ENCODE assay signal across 10 mouse cellular contexts in the genomic region with DNA sequence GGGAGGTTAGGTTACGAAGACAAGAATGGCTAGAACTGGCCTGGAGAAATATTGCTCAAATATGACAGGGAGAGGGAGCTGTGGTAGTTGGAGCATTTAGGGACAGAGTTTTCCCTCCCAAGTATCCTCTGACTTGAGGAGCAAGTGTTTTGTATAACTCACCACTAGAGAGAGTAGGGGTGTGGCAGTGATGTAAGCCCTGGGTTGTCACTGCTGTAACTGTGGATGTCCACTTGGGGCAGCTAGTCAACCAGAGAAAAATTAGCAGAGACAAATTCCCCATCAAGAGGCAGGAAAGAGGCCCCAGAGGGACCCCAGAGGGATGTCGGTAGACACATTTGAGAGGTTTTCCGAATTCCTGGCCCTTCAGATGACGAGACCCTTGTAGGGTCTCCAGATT. TPM values are rescaled to one million over a fixed set of nuclear protein-coding genes. Genes with fewer than 3 reads are reported as not detected.
DNase-seq lines count a peak whose midpoint lies in the region; ATAC-seq and TF ChIP-seq lines count a peak whose summit lies in the region.
"Had no signal": no experiment of that assay in that cellular context is flagged by ENCODE, and none has a peak within 500 bp of the region (broad histone marks: within the 10 kb centered on the region; RNA-seq: fewer than 3 reads in every experiment).

No protein-coding gene starts in this region.

- no peak for TF ChIP-seq POLR2A in MEL (IDR thresholded peaks at IDR 0.05; ENCODE audit: control insufficient read depth in 1 of 2, insufficient read depth in 1 of 2, low read depth in 1 of 2, low read length in 2 of 2, poor library complexity in 1 of 2)

- peak; percentile 98 for ATAC-seq in frontal cortex, adult (ENCODE audit: low TSS enrichment)

- peak; percentile 51 for TF ChIP-seq RAD21 in MEL (IDR thresholded peaks at IDR 0.05; ENCODE audit: low read depth, low read length)

- no peak overlapping the region for H3K9ac ChIP-seq in MEL (ENCODE audit: control insufficient read depth, low read depth, low read length, poor library complexity, severe bottlenecking)
- H3K9ac ChIP-seq: embryonic facial prominence, embryonic 12.5 days; lung, embryonic 15.5 days had no signal

- H3K79me2 ChIP-seq in MEL (ENCODE audit: control insufficient read depth, insufficient read depth, low read length, poor library complexity): no peaks in the 10 kb centered on the region

- DNase-seq in frontal cortex, postnatal 10 days (ENCODE audit: low spot score in 2 of 2): no peak
- DNase-seq in 3134 (ENCODE audit: extremely low read depth, insufficient read length, low spot score) (peak; percentile 57), MEL (ENCODE audit: low read depth, low spot score) (peak; percentile 90)
- peak; percentile 62 for DNase-seq in gastrocnemius, postnatal 14 days
- peak; percentile 55 to 63 for DNase-seq in layer of hippocampus, adult 8-10 months (ENCODE audit: low spot score in 2 of 2)
- peak; percentile 49 for DNase-seq in naive thymus-derived CD4-positive, alpha-beta T cell, adult 2 months (ENCODE audit: low read depth)
- DNase-seq in spleen, adult 18-20 months: no peak

- H3K4me3 ChIP-seq in MEL (ENCODE audit: control insufficient read depth in 1 of 2, insufficient read depth in 1 of 2, low read depth in 2 of 2, low read length in 2 of 2): no peak overlapping the region
- H3K4me3 ChIP-seq: embryonic facial prominence, embryonic 12.5 days; lung, embryonic 15.5 days had no signal

- H3K27ac ChIP-seq in MEL (ENCODE audit: control insufficient read depth, low read depth, low read length): no peak overlapping the region
- H3K27ac ChIP-seq: embryonic facial prominence, embryonic 12.5 days had no signal

- peak in 2 of 3 experiments; percentile 71 to 78 for TF ChIP-seq CTCF in MEL (IDR thresholded peaks at IDR 0.05 in 2 of 3, conservative IDR thresholded peaks at IDR 0.05 in 1 of 3; ENCODE audit: control insufficient read depth in 1 of 3, insufficient read depth in 1 of 3, low read depth in 2 of 3, low read length in 3 of 3, poor library complexity in 1 of 3, severe bottlenecking in 1 of 3)

- H3K4me1 ChIP-seq in MEL (ENCODE audit: control insufficient read depth in 1 of 2, insufficient read depth in 2 of 2, low read length in 2 of 2): peaks cover 2 to 13% of the 10 kb centered on the region in 2 experiments; a peak in 2 of 4 replicates
- H3K4me1 ChIP-seq: embryonic facial prominence, embryonic 12.5 days had no signal

- no peaks in the 10 kb centered on the region for H3K9me3 ChIP-seq in MEL (replicated peaks; ENCODE audit: insufficient read depth, low read length)
- H3K9me3 ChIP-seq: embryonic facial prominence, embryonic 12.5 days; lung, embryonic 15.5 days had no signal

- intact Hi-C loops in gastrocnemius, postnatal 14 days (cut with DNase I; ENCODE audit: low total_unique reads): loop anchor here (5.0 kb wide), 2 partner anchors 57 to 92 kb away; no protein-coding TSS in a partner anchor

- no peaks in the 10 kb centered on the region for H3K27me3 ChIP-seq in MEL (ENCODE audit: control insufficient read depth in 1 of 2, insufficient read depth in 2 of 2, low read length in 2 of 2)
- H3K27me3 ChIP-seq: embryonic facial prominence, embryonic 12.5 days; lung, embryonic 15.5 days had no signal

- no peaks in the 10 kb centered on the region; a peak in 2 of 4 replicates for H3K36me3 ChIP-seq in MEL (ENCODE audit: control insufficient read depth in 1 of 2, insufficient read depth in 2 of 2, low read length in 2 of 2)
- H3K36me3 ChIP-seq: embryonic facial prominence, embryonic 12.5 days; lung, embryonic 15.5 days had no signal

- TF ChIP-seq EP300 in MEL (IDR thresholded peaks at IDR 0.05; ENCODE audit: low read depth in 1 of 2, low read length in 2 of 2): no peak

TF ChIP-seq in MEL, 35 proteins besides CTCF, POLR2A, EP300 and RAD21:
- TF ChIP-seq MYB (IDR thresholded peaks at IDR 0.05; ENCODE audit: low read depth, low read length): no peak
- peak; percentile 62 for TF ChIP-seq SMC3 (IDR thresholded peaks at IDR 0.05; ENCODE audit: low read depth, low read length)
- TF ChIP-seq CHD1 (IDR thresholded peaks at IDR 0.05; ENCODE audit: low read depth, low read length): no peak
- peak; percentile 81 for TF ChIP-seq SIN3A (IDR thresholded peaks at IDR 0.05; ENCODE audit: low read length)
- TF ChIP-seq BHLHE40 (IDR thresholded peaks at IDR 0.05; ENCODE audit: borderline replicate concordance, low read depth, low read length): no peak
- no peak for TF ChIP-seq GATA1 (IDR thresholded peaks at IDR 0.05; ENCODE audit: low read depth, low read length)
- no peak for TF ChIP-seq ZNF384 (IDR thresholded peaks at IDR 0.05; ENCODE audit: low read depth, low read length)
- no peak for TF ChIP-seq ZC3H11A (IDR thresholded peaks at IDR 0.05; ENCODE audit: low read depth, low read length)
- TF ChIP-seq ELF1 (IDR thresholded peaks at IDR 0.05; ENCODE audit: low read depth, low read length): 0 out of 2 replicates have a peak, but pooled peaks have one; percentile 4
- no peak for TF ChIP-seq NRF1 (IDR thresholded peaks at IDR 0.05; ENCODE audit: insufficient read depth, low read depth, low read length, poor library complexity, severe bottlenecking)
- no peak for TF ChIP-seq POLR2AphosphoS2 (IDR thresholded peaks at IDR 0.05; ENCODE audit: low read length)
- TF ChIP-seq TAL1 (IDR thresholded peaks at IDR 0.05; ENCODE audit: low read length): no peak
- TF ChIP-seq E2F4 (IDR thresholded peaks at IDR 0.05; ENCODE audit: borderline replicate concordance, low read depth, low read length): no peak
- TF ChIP-seq RCOR1 (IDR thresholded peaks at IDR 0.05; ENCODE audit: low read depth, low read length): no peak
- TF ChIP-seq TBP (IDR thresholded peaks at IDR 0.05; ENCODE audit: low read depth, low read length): 0 out of 2 replicates have a peak, but pooled peaks have one; percentile 37
- no peak for TF ChIP-seq GABPA (IDR thresholded peaks at IDR 0.05; ENCODE audit: low read depth, low read length)
- no peak for TF ChIP-seq MAZ (IDR thresholded peaks at IDR 0.05; ENCODE audit: low read depth, low read length)
- no peak for TF ChIP-seq MEF2A (IDR thresholded peaks at IDR 0.05; ENCODE audit: extremely low read depth, insufficient replicate concordance, low read depth, low read length, poor library complexity, severe bottlenecking)
- TF ChIP-seq ZKSCAN1 (IDR thresholded peaks at IDR 0.05; ENCODE audit: low read depth, low read length): no peak

RNA-seq across cellular contexts. Expression of a gene that starts 1.2 kb away (rescaled TPM):
- total RNA-seq in MEL (2012; rRNA removed): not detected in 2 replicates
- polyA plus RNA-seq in MEL (2012; ENCODE audit: insufficient read depth in 1 of 2, insufficient read length in 2 of 2, low read depth in 1 of 2, low replicate concordance in 2 of 2, missing spikeins in 1 of 2): not detected
- total RNA-seq in gastrocnemius, postnatal 14 days (2021): not detected
- 1 to 10 TPM in 1 of 4 experiments, under 1 TPM in 1, not detected in 2; 0.49 to 1.3 TPM for total RNA-seq in layer of hippocampus, adult 8-10 months (2022)

RNA-seq across cellular contexts. Expression of a gene that starts 11.2 kb away (rescaled TPM):
- total RNA-seq in MEL (2012; rRNA removed): 26.1 and 29.9 TPM in 2 replicates
- 10 to 100 TPM in 1 of 2 experiments, not detected in 1; 22.0 TPM for polyA plus RNA-seq in MEL (2012; ENCODE audit: insufficient read depth in 1 of 2, insufficient read length in 2 of 2, low read depth in 1 of 2, low replicate concordance in 2 of 2, missing spikeins in 1 of 2)
- 10 to 100 TPM; 12.9 to 15.4 TPM for total RNA-seq in gastrocnemius, postnatal 14 days (2021)
- 10 to 100 TPM; 16.9 to 33.3 (median 24.9) TPM for total RNA-seq in layer of hippocampus, adult 8-10 months (2022)

RNA-seq across cellular contexts. Expression of a gene that starts 11.2 kb away (rescaled TPM):
- total RNA-seq in MEL (2012; rRNA removed): 8.7 and 14.4 TPM in 2 replicates
- polyA plus RNA-seq in MEL (2012; ENCODE audit: insufficient read depth in 1 of 2, insufficient read length in 2 of 2, low read depth in 1 of 2, low replicate concordance in 2 of 2, missing spikeins in 1 of 2): 10 to 100 TPM in 1 of 2 experiments, not detected in 1; 22.2 TPM
- 10 to 100 TPM; 53.1 to 61.0 TPM for total RNA-seq in gastrocnemius, postnatal 14 days (2021)
- total RNA-seq in layer of hippocampus, adult 8-10 months (2022): 100 to 1,000 TPM in 2 of 4 experiments, 10 to 100 TPM in 2; 87.1 to 154 (median 123) TPM

RNA-seq across cellular contexts. Expression of a gene that starts 11.6 kb away (rescaled TPM):
- not detected in 2 replicates for total RNA-seq in MEL (2012; rRNA removed)
- not detected for polyA plus RNA-seq in MEL (2012; ENCODE audit: insufficient read depth in 1 of 2, insufficient read length in 2 of 2, low read depth in 1 of 2, low replicate concordance in 2 of 2, missing spikeins in 1 of 2)
- 100 to 1,000 TPM in 1 of 2 experiments, 10 to 100 TPM in 1; 79.5 to 106 TPM for total RNA-seq in gastrocnemius, postnatal 14 days (2021)
- 100 to 1,000 TPM in 2 of 4 experiments, 10 to 100 TPM in 2; 69.8 to 134 (median 102) TPM for total RNA-seq in layer of hippocampus, adult 8-10 months (2022)

RNA-seq across cellular contexts. Expression of a gene that starts 16.1 kb away (rescaled TPM):
- 201 and 202 TPM in 2 replicates for total RNA-seq in MEL (2012; rRNA removed)
- 100 to 1,000 TPM in 1 of 2 experiments, not detected in 1; 320 TPM for polyA plus RNA-seq in MEL (2012; ENCODE audit: insufficient read depth in 1 of 2, insufficient read length in 2 of 2, low read depth in 1 of 2, low replicate concordance in 2 of 2, missing spikeins in 1 of 2)
- 100 to 1,000 TPM in 1 of 2 experiments, 10 to 100 TPM in 1; 83.3 to 100 TPM for total RNA-seq in gastrocnemius, postnatal 14 days (2021)
- total RNA-seq in layer of hippocampus, adult 8-10 months (2022): 100 to 1,000 TPM; 146 to 155 (median 153) TPM

Comparison
In these comparisons a context has a peak if more than half of its experiments do, and no peak if none do; other contexts are left out.
1. DNase-seq: peak in 3134 (single experiment), MEL (single experiment), gastrocnemius, postnatal 14 days (single experiment), layer of hippocampus, adult 8-10 months (2 of 2) and naive thymus-derived CD4-positive, alpha-beta T cell, adult 2 months (single experiment); none in frontal cortex, postnatal 10 days (0 of 2) and spleen, adult 18-20 months (0 of 2).